Mouse (Mus musculus) heart, embryonic 10.5 days (tissue): ENCODE measurements around the gene Jmjd6. TPM values are rescaled to one million over a fixed set of nuclear protein-coding genes. Genes with fewer than 3 reads are reported as not detected.
"Not testable (repeated sequence)": the region's sequence is repeated elsewhere in the genome, so short reads cannot be mapped to it uniquely, and the experiment has no call there.

ENCODE experiments used
- DNase-seq: peaks from one replicate; pipeline ENCODE4 v3.0.0-alpha.2; 2017; ENCODE audit warnings: low spot score
- H3K27ac ChIP-seq: fragments of 300-500 bp; sonication (generic); 2 replicates; pipeline ENCODE4 v1.5.1; 2016; ENCODE audit warnings: mild to moderate bottlenecking
- H3K27me3 ChIP-seq: fragments of 300-500 bp; sonication (generic); 2 replicates; pipeline ENCODE4 v1.6.1; 2016; ENCODE audit warnings: mild to moderate bottlenecking; ENCODE audit not compliant: poor library complexity, insufficient read depth, severe bottlenecking
- H3K36me3 ChIP-seq: fragments of 300-500 bp; sonication (generic); 2 replicates; pipeline ENCODE4 v1.6.1; 2016; ENCODE audit warnings: mild to moderate bottlenecking, moderate library complexity
- H3K4me1 ChIP-seq: fragments of 300-500 bp; sonication (generic); 2 replicates; pipeline ENCODE4 v1.6.1; 2016; ENCODE audit warnings: mild to moderate bottlenecking
- H3K4me3 ChIP-seq: fragments of 300-500 bp; sonication (generic); 2 replicates; pipeline ENCODE4 v1.5.1; 2016; ENCODE audit warnings: mild to moderate bottlenecking, moderate library complexity
- H3K9me3 ChIP-seq: fragments of 300-500 bp; sonication (generic); 2 replicates; pipeline ENCODE4 v1.6.1; 2016; ENCODE audit warnings: mild to moderate bottlenecking, moderate library complexity
- WGBS: fragments of 180-500 bp; shearing (Covaris S2); methylation state at CpG from one replicate; pipeline ENCODE4 v1.1.7; 2016; 5-methylcytosine and 5-hydroxymethylcytosine counted together
- polyA plus RNA-seq: library from polyadenylated mRNA; unstranded; fragments of >200 nt; fragmentation: Nextera tagmentation; extraction: Ambion mirVana; gene quantifications from 2 replicates; pipeline ENCODE4 v1.2.1, GENCODE M21; 2016

The Jmjd6 gene
- polyA plus RNA-seq, 1 experiment from 2014 or later, result 114 TPM

GRCm38 (mm10) chr11:116848877-116849178 lies 5.6 kb upstream of the Jmjd6 start:
- H3K27ac ChIP-seq, H3K4me3 ChIP-seq, DNase-seq, H3K4me1 ChIP-seq, H3K27me3 ChIP-seq, H3K9me3 ChIP-seq: not testable (repeated sequence)
- peaks cover 61% of the 10 kb centered on the region for H3K36me3 ChIP-seq
- WGBS, result 70% methylated on average over 2 of the region's 2 CpGs

DNA sequence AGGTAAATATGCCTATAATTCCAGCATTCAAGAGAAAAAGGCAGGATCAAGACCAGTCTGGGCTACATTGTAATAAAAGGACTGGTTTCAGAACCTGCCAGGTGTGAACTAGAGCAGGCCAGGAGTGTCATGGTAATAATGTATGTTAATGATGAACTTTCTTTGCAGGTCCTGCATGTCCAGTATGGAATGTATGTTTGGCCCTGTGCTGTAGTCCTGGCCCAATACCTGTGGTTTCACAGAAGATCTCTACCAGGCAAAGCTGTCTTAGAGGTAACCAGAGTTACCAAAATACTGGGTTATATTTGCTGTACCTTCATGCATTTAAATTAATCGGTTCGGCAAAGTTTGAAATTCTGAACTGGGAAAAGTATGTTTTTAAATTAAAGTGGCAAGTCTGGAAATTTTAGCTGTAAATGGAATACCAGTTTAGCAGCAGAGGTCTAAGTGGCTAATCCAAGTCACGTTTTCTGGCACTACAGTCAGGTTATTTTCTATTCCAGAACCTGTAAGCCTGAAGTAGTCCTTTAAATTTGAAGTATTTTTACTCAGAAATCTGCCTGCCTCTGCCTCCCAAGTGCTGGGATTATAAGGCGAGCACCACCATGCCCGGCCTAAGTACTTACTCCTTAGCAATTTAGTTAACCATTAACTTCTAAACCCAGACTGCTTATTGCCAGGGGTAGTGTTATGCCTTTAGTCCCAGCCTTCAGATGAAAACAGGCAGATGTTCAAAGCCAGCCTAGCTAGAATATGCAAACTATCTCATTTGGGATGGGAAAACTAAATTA lies 5.0 kb upstream of the Jmjd6 start:
- peaks cover 8% of the 10 kb centered on the region for H3K4me1 ChIP-seq
- no peak overlapping the region for H3K4me3 ChIP-seq
- H3K27me3 ChIP-seq, result no peaks in the 10 kb centered on the region
- H3K36me3 ChIP-seq, result peaks cover 61% of the 10 kb centered on the region
- WGBS, result 80% methylated on average over 5 of the region's 5 CpGs
- H3K27ac ChIP-seq, result no peak overlapping the region
- H3K9me3 ChIP-seq, result no peaks in the 10 kb centered on the region
- no peak for DNase-seq

DNA sequence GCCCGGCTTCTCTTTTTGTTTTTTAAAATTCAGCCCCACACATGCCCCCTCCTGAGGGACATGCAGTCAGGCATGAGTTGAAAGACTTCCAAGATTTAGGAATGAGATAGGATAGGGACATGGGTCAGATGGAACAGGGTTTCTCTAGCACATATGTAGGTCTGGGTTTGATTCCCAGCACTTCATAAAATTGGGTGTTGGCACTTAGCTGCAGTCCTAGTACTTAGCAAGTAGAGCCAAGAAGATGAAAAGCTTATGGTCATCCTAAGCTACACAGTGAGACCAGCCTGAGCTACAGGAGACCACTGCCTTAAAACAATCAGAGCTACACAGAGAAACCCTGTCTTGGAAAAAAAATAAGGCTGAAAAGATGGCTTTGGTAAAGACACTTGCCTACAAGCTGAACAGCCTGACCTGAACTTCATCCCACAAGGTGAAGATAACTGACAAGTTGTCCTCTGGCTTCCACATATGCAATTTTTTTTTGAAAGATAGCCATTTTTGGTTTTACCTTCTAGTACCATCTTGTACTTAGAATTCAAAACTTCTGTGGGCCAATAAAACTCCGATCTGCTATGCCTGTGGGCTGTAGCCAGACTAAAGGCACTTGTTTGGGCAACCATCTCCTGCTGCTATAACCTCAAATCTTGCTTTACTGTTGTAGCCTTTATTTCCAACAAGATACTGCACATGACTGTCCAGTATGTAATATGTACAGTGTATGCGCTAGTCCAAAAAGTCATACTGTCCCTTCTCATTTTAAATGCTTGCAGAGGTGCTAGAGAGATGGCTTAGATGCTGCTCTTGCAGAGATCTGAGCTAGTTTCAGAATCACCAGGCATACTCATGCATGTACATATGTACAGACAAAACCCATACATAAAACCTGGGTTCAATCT lies 4.2 kb upstream of the Jmjd6 start:
- 90% methylated on average over 3 of the region's 3 CpGs for WGBS
- Histone ChIP-seq H3K4me3 (no peak overlapping the region), H3K36me3 (peaks cover 61% of the 10 kb centered on the region)

GRCm38 (mm10) chr11:116846593-116847181 lies 3.4 kb upstream of the Jmjd6 start:
- 76% methylated on average over 4 of the region's 4 CpGs for WGBS
- Histone ChIP-seq H3K9me3 (no peaks in the 10 kb centered on the region), H3K27me3 (no peaks in the 10 kb centered on the region), H3K36me3 (peaks cover 53% of the 10 kb centered on the region), H3K4me3 (no peak overlapping the region), H3K27ac (no peak overlapping the region), H3K4me1 (peaks cover 11% of the 10 kb centered on the region)
- no peak for DNase-seq

More for the DNA sequence above, 4.2 kb upstream of the Jmjd6 start:
- peaks cover 11% of the 10 kb centered on the region for H3K4me1 ChIP-seq
- no peak overlapping the region for H3K27ac ChIP-seq
- H3K9me3 ChIP-seq, result no peaks in the 10 kb centered on the region
- no peak for DNase-seq
- no peaks in the 10 kb centered on the region for H3K27me3 ChIP-seq

GRCm38 (mm10) chr11:116842531-116843260 lies 553 bp downstream of the Jmjd6 start:
- peak overlapping the region; percentile 73 for H3K4me3 ChIP-seq
- peak overlapping the region; percentile 96 for H3K27ac ChIP-seq
- no peaks in the 10 kb centered on the region for H3K27me3 ChIP-seq
- H3K4me1 ChIP-seq, result peaks cover 30% of the 10 kb centered on the region
- peak; percentile 91 for DNase-seq
- under 1% methylated on average over 67 of the region's 73 CpGs for WGBS
- H3K36me3 ChIP-seq, result peaks cover 54% of the 10 kb centered on the region
- no peaks in the 10 kb centered on the region for H3K9me3 ChIP-seq

GRCm38 (mm10) chr11:116840748-116841147 lies 2.5 kb downstream of the Jmjd6 start:
- Histone ChIP-seq H3K27ac (no peak overlapping the region), H3K36me3 (peaks cover 56% of the 10 kb centered on the region), H3K27me3 (no peaks in the 10 kb centered on the region), H3K4me3 (peak overlapping the region; percentile 73), H3K4me1 (peaks cover 30% of the 10 kb centered on the region), H3K9me3 (no peaks in the 10 kb centered on the region)
- 88% methylated on average over 4 of the region's 4 CpGs for WGBS
- DNase-seq, result no peak

GRCm38 (mm10) chr11:116839601-116840000 lies 3.6 kb downstream of the Jmjd6 start:
- peaks cover 67% of the 10 kb centered on the region for H3K36me3 ChIP-seq
- DNase-seq, result no peak
- no peaks in the 10 kb centered on the region for H3K9me3 ChIP-seq
- 83% methylated on average over 7 of the region's 7 CpGs for WGBS
- H3K27me3 ChIP-seq, result no peaks in the 10 kb centered on the region
- H3K4me1 ChIP-seq, result peaks cover 31% of the 10 kb centered on the region
- H3K27ac ChIP-seq, result no peak overlapping the region
- H3K4me3 ChIP-seq, result no peak overlapping the region

- no peak overlapping the region for H3K4me3 ChIP-seq
- H3K27me3 ChIP-seq, result no peaks in the 10 kb centered on the region
- 88% methylated on average over 14 of the region's 14 CpGs for WGBS
- peaks cover 26% of the 10 kb centered on the region for H3K4me1 ChIP-seq
- peaks cover 74% of the 10 kb centered on the region for H3K36me3 ChIP-seq
- DNase-seq, result no peak
- H3K9me3 ChIP-seq, result no peaks in the 10 kb centered on the region
- H3K27ac ChIP-seq, result no peak overlapping the region
Observed at GRCm38 (mm10) chr11:116838936-116839335, 4.3 kb downstream of the Jmjd6 start.

- Histone ChIP-seq H3K27ac (no peak overlapping the region), H3K9me3 (no peaks in the 10 kb centered on the region), H3K27me3 (no peaks in the 10 kb centered on the region), H3K4me3 (no peak overlapping the region), H3K36me3 (peaks cover 88% of the 10 kb centered on the region), H3K4me1 (peaks cover 29% of the 10 kb centered on the region)
- 92% methylated on average over 10 of the region's 10 CpGs for WGBS
- no peak for DNase-seq
Observed at GRCm38 (mm10) chr11:116837441-116837840, 5.8 kb downstream of the Jmjd6 start.

- Histone ChIP-seq H3K4me3 (no peak overlapping the region), H3K27me3 (no peaks in the 10 kb centered on the region), H3K27ac (no peak overlapping the region), H3K36me3 (peaks cover 92% of the 10 kb centered on the region), H3K9me3 (no peaks in the 10 kb centered on the region), H3K4me1 (peaks cover 30% of the 10 kb centered on the region)
- DNase-seq, result no peak
- WGBS, result 94% methylated on average over 4 of the region's 4 CpGs
Observed at GRCm38 (mm10) chr11:116836283-116836682, 7.0 kb downstream of the Jmjd6 start.

DNA sequence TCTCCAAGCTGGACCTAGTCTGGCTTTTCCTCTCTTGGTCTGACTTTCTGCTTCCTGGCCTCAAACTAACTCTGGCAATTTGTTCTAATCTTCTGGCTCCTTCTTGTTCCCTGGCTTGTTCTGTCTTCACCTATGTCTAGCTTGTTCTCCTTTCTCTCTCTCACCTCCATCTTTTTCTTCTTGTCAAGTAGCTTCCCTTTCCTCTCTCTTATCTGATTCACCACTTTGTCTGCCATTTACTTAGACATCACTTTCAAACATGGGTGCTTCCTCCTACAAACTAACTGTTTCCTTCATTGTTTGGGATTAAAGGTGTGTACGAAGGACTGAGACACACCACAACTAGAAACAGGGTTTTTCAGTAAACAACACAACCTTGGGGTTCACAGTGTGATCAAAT lies 8.3 kb downstream of the Jmjd6 start:
- Histone ChIP-seq H3K27ac (no peak overlapping the region), H3K9me3 (no peaks in the 10 kb centered on the region), H3K4me3 (no peak overlapping the region), H3K4me1 (peaks cover 17% of the 10 kb centered on the region), H3K27me3 (no peaks in the 10 kb centered on the region), H3K36me3 (peaks cover 82% of the 10 kb centered on the region)
- WGBS, result 94% methylated on average over 1 of the region's 1 CpGs
- no peak for DNase-seq

DNA sequence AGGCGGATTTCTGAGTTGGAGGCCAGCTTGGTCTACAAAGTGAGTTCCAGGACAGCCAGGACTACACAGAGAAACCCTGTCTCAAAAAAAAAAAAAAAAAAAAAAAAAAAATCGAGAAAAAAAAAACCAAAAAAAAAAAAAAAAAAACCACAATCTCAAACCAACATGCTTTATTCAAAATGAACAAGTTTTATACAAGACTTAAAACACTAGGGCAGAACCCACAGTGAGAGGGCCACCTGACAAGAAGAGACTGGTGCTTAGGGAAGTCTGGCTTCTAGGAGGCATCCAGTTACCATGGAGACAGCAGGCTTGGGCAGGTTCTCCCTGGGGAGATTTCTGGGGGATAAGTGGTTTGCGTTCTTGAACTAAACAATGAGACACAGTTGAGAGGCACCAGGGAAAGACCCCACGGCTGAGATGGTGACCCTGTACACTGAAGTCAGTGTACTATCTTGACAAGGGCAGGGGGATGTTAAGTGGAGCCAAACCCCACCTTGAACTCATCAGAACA lies 11.0 kb downstream of the Jmjd6 start:
- Histone ChIP-seq H3K4me1 (peaks cover 26% of the 10 kb centered on the region), H3K4me3 (no peak overlapping the region), H3K27me3 (no peaks in the 10 kb centered on the region), H3K36me3 (peaks cover 55% of the 10 kb centered on the region), H3K9me3 (no peaks in the 10 kb centered on the region), H3K27ac (no peak overlapping the region)
- no peak for DNase-seq
- 38% methylated on average over 4 of the region's 4 CpGs for WGBS
